In the genomic region with DNA sequence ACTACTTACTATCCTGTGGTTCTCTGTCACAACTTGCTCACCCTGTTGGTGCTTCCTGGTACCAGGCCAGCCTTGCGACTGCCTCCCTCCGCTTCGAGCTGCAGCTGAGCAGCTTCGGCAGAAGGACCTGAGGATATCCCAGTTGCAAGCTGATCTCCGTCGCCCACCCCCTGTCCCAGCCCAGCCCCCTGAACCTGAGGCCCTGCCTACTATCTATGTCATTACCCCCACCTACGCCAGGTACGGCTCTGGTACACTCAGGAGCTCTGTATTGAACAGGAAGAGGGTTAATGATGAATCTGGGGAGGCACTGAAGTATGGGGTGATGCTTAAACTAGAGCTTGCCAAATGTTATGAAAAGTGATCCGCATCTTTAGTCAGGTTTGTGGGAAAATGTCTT, we compare ENCODE assay signal across 9 mouse cellular contexts. TPM values are rescaled to one million over a fixed set of nuclear protein-coding genes. Genes with fewer than 3 reads are reported as not detected.
DNase-seq lines count a peak whose midpoint lies in the region; ATAC-seq lines count a peak whose summit lies in the region.
"Had no signal": no experiment of that assay in that cellular context is flagged by ENCODE, and none has a peak within 500 bp of the region (broad histone marks: within the 10 kb centered on the region; RNA-seq: fewer than 3 reads in every experiment).

No protein-coding gene starts in this region.

- peaks cover 15% of the 10 kb centered on the region for H3K4me1 ChIP-seq in heart, embryonic 12.5 days (replicated peaks)
- peaks cover 5% of the 10 kb centered on the region for H3K4me1 ChIP-seq in brown adipose tissue, adult 24 weeks (ENCODE audit: control insufficient read depth, insufficient read depth, insufficient read length, low read length)
- peaks cover 17% of the 10 kb centered on the region for H3K4me1 ChIP-seq in hindbrain, embryonic 14.5 days (replicated peaks; ENCODE audit: control insufficient read depth, insufficient read depth, low read length)
- H3K4me1 ChIP-seq in midbrain, embryonic 12.5 days = peaks cover 9% of the 10 kb centered on the region

- H3K36me3 ChIP-seq in heart, embryonic 12.5 days = peaks cover 27% of the 10 kb centered on the region
- H3K36me3 ChIP-seq in hindbrain, embryonic 14.5 days (replicated peaks; ENCODE audit: control insufficient read depth, insufficient read depth) = peaks cover 34% of the 10 kb centered on the region
- peaks cover 25% of the 10 kb centered on the region for H3K36me3 ChIP-seq in midbrain, embryonic 12.5 days

- no peak overlapping the region; the same call in 1 of the 2 replicates for H3K4me3 ChIP-seq in heart, embryonic 12.5 days
- H3K4me3 ChIP-seq in brown adipose tissue, adult 24 weeks (ENCODE audit: insufficient read depth, low read depth, low read length) = 0 out of 2 replicates have a peak overlapping the region, but pooled peaks have one; percentile 0
- peak overlapping the region; percentile 93 for H3K4me3 ChIP-seq in hindbrain, embryonic 14.5 days (replicated peaks; ENCODE audit: low read length)
- 0 out of 2 replicates have a peak overlapping the region, but pooled peaks have one; percentile 86 for H3K4me3 ChIP-seq in midbrain, embryonic 12.5 days

- no peak for DNase-seq in heart, postnatal 14 days
- no peak for DNase-seq in hindbrain, embryonic 14.5 days (ENCODE audit: low spot score)
- DNase-seq in testis, postnatal 14 days (ENCODE audit: low spot score) = no peak
- no peak for DNase-seq in left cerebral cortex, postnatal 36 days (ENCODE audit: low spot score in 2 of 2)
- DNase-seq: gastrocnemius, postnatal 25 days had no signal

- no peaks in the 10 kb centered on the region for H3K9me3 ChIP-seq in heart, embryonic 12.5 days (replicated peaks)
- H3K9me3 ChIP-seq in hindbrain, embryonic 14.5 days (ENCODE audit: control insufficient read depth, low read length) = no peaks in the 10 kb centered on the region
- no peaks in the 10 kb centered on the region for H3K9me3 ChIP-seq in midbrain, embryonic 12.5 days

- 0 out of 2 replicates have a peak overlapping the region, but pooled peaks have one; percentile 25 for H3K9ac ChIP-seq in heart, embryonic 12.5 days
- H3K9ac ChIP-seq in hindbrain, embryonic 14.5 days = peak overlapping the region; percentile 89
- no peak overlapping the region for H3K9ac ChIP-seq in midbrain, embryonic 12.5 days (replicated peaks)

- peak overlapping the region; percentile 83 for H3K4me2 ChIP-seq in heart, embryonic 12.5 days
- H3K4me2 ChIP-seq in hindbrain, embryonic 14.5 days (replicated peaks) = peak overlapping the region; percentile 69
- peak overlapping the region; percentile 77 for H3K4me2 ChIP-seq in midbrain, embryonic 12.5 days (replicated peaks)

- ATAC-seq in heart, embryonic 12.5 days (ENCODE audit: insufficient number of reproducible peaks, low FRiP score) = no peak
- ATAC-seq in hindbrain, embryonic 14.5 days (ENCODE audit: low FRiP score) = no peak
- no peak for ATAC-seq in midbrain, embryonic 12.5 days (ENCODE audit: low FRiP score, low read depth)
- no peak for ATAC-seq in megakaryocyte progenitor cell, adult 5-6 weeks (replicated peaks; ENCODE audit: poor library complexity)

- no peak overlapping the region for H3K27ac ChIP-seq in heart, embryonic 12.5 days (ENCODE audit: poor library complexity, severe bottlenecking)
- H3K27ac ChIP-seq in brown adipose tissue, adult 24 weeks (replicated peaks; ENCODE audit: low read depth, low read length) = no peak overlapping the region
- no peak overlapping the region for H3K27ac ChIP-seq in hindbrain, embryonic 14.5 days
- no peak overlapping the region for H3K27ac ChIP-seq in midbrain, embryonic 12.5 days (replicated peaks)

- no peaks in the 10 kb centered on the region for H3K27me3 ChIP-seq in heart, embryonic 12.5 days (replicated peaks)
- H3K27me3 ChIP-seq in hindbrain, embryonic 14.5 days (ENCODE audit: control insufficient read depth, insufficient read depth, low read length) = no peaks in the 10 kb centered on the region
- H3K27me3 ChIP-seq in midbrain, embryonic 12.5 days = no peaks in the 10 kb centered on the region

- 78% methylated on average over 9 of the region's 9 CpGs for WGBS in heart, embryonic 12.5 days
- 81% methylated on average over 9 of the region's 9 CpGs for WGBS in hindbrain, embryonic 14.5 days
- 85% methylated on average over 9 of the region's 9 CpGs for WGBS in midbrain, embryonic 12.5 days

- intact Hi-C loops in heart, postnatal 14 days (cut with DNase I) = loop anchor here (2.0 kb wide), 1 partner anchor 23 kb away; the partner anchor contains the start of gene Ganab
- intact Hi-C loops in left cerebral cortex, postnatal 36 days (cut with DNase I) = no loop called here

RNA-seq across cellular contexts. Expression of gene B3gat3, which starts 1.6 kb away (rescaled TPM):
- polyA plus RNA-seq in heart, embryonic 12.5 days (2016; fragmentation: Nextera tagmentation; extraction: Ambion mirVana) = 46.6 and 46.8 TPM in 2 replicates
- 10 to 100 TPM; 37.1 to 38.0 TPM for total RNA-seq in heart, postnatal 14 days (2021)
- 30.2 and 30.8 TPM in 2 replicates for polyA plus RNA-seq in brown adipose tissue, adult 24 weeks (2012; ENCODE audit: insufficient read depth, insufficient read length, missing spikeins)
- polyA plus RNA-seq in hindbrain, embryonic 14.5 days (2014; fragmentation: Nextera tagmentation; extraction: Ambion mirVana) = 81.6 and 83.9 TPM in 2 replicates
- 71.9 and 72.5 TPM in 2 replicates for polyA plus RNA-seq in midbrain, embryonic 12.5 days (2016; fragmentation: Nextera tagmentation; extraction: Ambion mirVana)
- 12.7 and 17.2 TPM in 2 replicates for total RNA-seq in megakaryocyte progenitor cell, adult 5-6 weeks (2015)
- total RNA-seq in megakaryocyte progenitor cell, adult 5-6 weeks (2017) = 20.5 and 21.6 TPM in 2 replicates
- 100 to 1,000 TPM; 167 to 187 TPM for total RNA-seq in left cerebral cortex, postnatal 36 days (2021)

RNA-seq across cellular contexts. Expression of gene Rom1, which starts 7.4 kb away (rescaled TPM):
- 2.4 and 2.5 TPM in 2 replicates for polyA plus RNA-seq in heart, embryonic 12.5 days (2016; fragmentation: Nextera tagmentation; extraction: Ambion mirVana)
- 10 to 100 TPM; 12.4 to 12.7 TPM for total RNA-seq in heart, postnatal 14 days (2021)
- 4.5 and 11.4 TPM in 2 replicates for polyA plus RNA-seq in brown adipose tissue, adult 24 weeks (2012; ENCODE audit: insufficient read depth, insufficient read length, missing spikeins)
- 1.4 and 1.6 TPM in 2 replicates for polyA plus RNA-seq in hindbrain, embryonic 14.5 days (2014; fragmentation: Nextera tagmentation; extraction: Ambion mirVana)
- polyA plus RNA-seq in midbrain, embryonic 12.5 days (2016; fragmentation: Nextera tagmentation; extraction: Ambion mirVana) = 2.1 and 2.2 TPM in 2 replicates
- total RNA-seq in megakaryocyte progenitor cell, adult 5-6 weeks (2015) = 0.59 and 1.5 TPM in 2 replicates
- total RNA-seq in megakaryocyte progenitor cell, adult 5-6 weeks (2017) = 0.54 and 0.88 TPM in 2 replicates
- 1 to 10 TPM; 7.0 to 7.2 TPM for total RNA-seq in left cerebral cortex, postnatal 36 days (2021)

RNA-seq across cellular contexts. Expression of gene Eml3, which starts 7.6 kb away (rescaled TPM):
- polyA plus RNA-seq in heart, embryonic 12.5 days (2016; fragmentation: Nextera tagmentation; extraction: Ambion mirVana) = 13.3 and 13.5 TPM in 2 replicates
- total RNA-seq in heart, postnatal 14 days (2021) = 10 to 100 TPM; 12.5 to 16.2 TPM
- polyA plus RNA-seq in brown adipose tissue, adult 24 weeks (2012; ENCODE audit: insufficient read depth, insufficient read length, missing spikeins) = 11.6 and 12.9 TPM in 2 replicates
- 5.8 and 6.1 TPM in 2 replicates for polyA plus RNA-seq in hindbrain, embryonic 14.5 days (2014; fragmentation: Nextera tagmentation; extraction: Ambion mirVana)
- 14.9 and 15.8 TPM in 2 replicates for polyA plus RNA-seq in midbrain, embryonic 12.5 days (2016; fragmentation: Nextera tagmentation; extraction: Ambion mirVana)
- total RNA-seq in megakaryocyte progenitor cell, adult 5-6 weeks (2015) = 12.0 and 14.9 TPM in 2 replicates
- total RNA-seq in megakaryocyte progenitor cell, adult 5-6 weeks (2017) = 20.1 and 36.0 TPM in 2 replicates
- 10 to 100 TPM in 1 of 2 experiments, 1 to 10 TPM in 1; 9.6 to 12.6 TPM for total RNA-seq in left cerebral cortex, postnatal 36 days (2021)

RNA-seq across cellular contexts. Expression of gene Mta2, which starts 19.9 kb away (rescaled TPM):
- 106 and 115 TPM in 2 replicates for polyA plus RNA-seq in heart, embryonic 12.5 days (2016; fragmentation: Nextera tagmentation; extraction: Ambion mirVana)
- 10 to 100 TPM; 42.1 to 44.8 TPM for total RNA-seq in heart, postnatal 14 days (2021)
- 28.2 and 30.6 TPM in 2 replicates for polyA plus RNA-seq in brown adipose tissue, adult 24 weeks (2012; ENCODE audit: insufficient read depth, insufficient read length, missing spikeins)
- 29.3 and 30.3 TPM in 2 replicates for polyA plus RNA-seq in hindbrain, embryonic 14.5 days (2014; fragmentation: Nextera tagmentation; extraction: Ambion mirVana)
- 189 and 192 TPM in 2 replicates for polyA plus RNA-seq in midbrain, embryonic 12.5 days (2016; fragmentation: Nextera tagmentation; extraction: Ambion mirVana)
- 57.9 and 63.7 TPM in 2 replicates for total RNA-seq in megakaryocyte progenitor cell, adult 5-6 weeks (2015)
- 124 and 138 TPM in 2 replicates for total RNA-seq in megakaryocyte progenitor cell, adult 5-6 weeks (2017)
- total RNA-seq in left cerebral cortex, postnatal 36 days (2021) = 10 to 100 TPM; 43.9 to 52.0 TPM

RNA-seq across cellular contexts. Expression of gene Ganab, which starts 23.9 kb away (rescaled TPM):
- 78.7 and 83.6 TPM in 2 replicates for polyA plus RNA-seq in heart, embryonic 12.5 days (2016; fragmentation: Nextera tagmentation; extraction: Ambion mirVana)
- total RNA-seq in heart, postnatal 14 days (2021) = 10 to 100 TPM; 60.6 to 63.7 TPM
- polyA plus RNA-seq in brown adipose tissue, adult 24 weeks (2012; ENCODE audit: insufficient read depth, insufficient read length, missing spikeins) = 49.7 and 56.8 TPM in 2 replicates
- polyA plus RNA-seq in hindbrain, embryonic 14.5 days (2014; fragmentation: Nextera tagmentation; extraction: Ambion mirVana) = 76.8 and 84.1 TPM in 2 replicates
- polyA plus RNA-seq in midbrain, embryonic 12.5 days (2016; fragmentation: Nextera tagmentation; extraction: Ambion mirVana) = 111 and 115 TPM in 2 replicates
- total RNA-seq in megakaryocyte progenitor cell, adult 5-6 weeks (2015) = 112 and 118 TPM in 2 replicates
- 82.3 and 86.0 TPM in 2 replicates for total RNA-seq in megakaryocyte progenitor cell, adult 5-6 weeks (2017)
- 100 to 1,000 TPM in 1 of 2 experiments, 10 to 100 TPM in 1; 95.3 to 102 TPM for total RNA-seq in left cerebral cortex, postnatal 36 days (2021)
